Mouse (Mus musculus) small intestine, adult 2 months (tissue): ENCODE data around the gene Gucy2d. TPM values are rescaled to one million over a fixed set of nuclear protein-coding genes. Genes with fewer than 3 reads are reported as not detected.

ENCODE experiments used
- H3K27ac ChIP-seq: fragments of 200-500 bp; 2 replicates; pipeline ENCODE4 v1.5.1; 2012; ENCODE audit warnings: low read depth, low read length, control low read depth, inconsistent platforms; ENCODE audit not compliant: insufficient read depth
- H3K27me3 ChIP-seq: fragments of 200-500 bp; 2 replicates; pipeline ENCODE4 v1.6.1; 2012; ENCODE audit warnings: mild to moderate bottlenecking, moderate library complexity, low read length, inconsistent platforms; ENCODE audit not compliant: control insufficient read depth, insufficient read depth
- H3K36me3 ChIP-seq: fragments of 200-500 bp; 2 replicates; pipeline ENCODE4 v1.6.1; 2012; ENCODE audit warnings: mild to moderate bottlenecking, low read length, control low read depth, inconsistent platforms; ENCODE audit not compliant: control insufficient read depth, insufficient read depth
- H3K4me1 ChIP-seq: fragments of 200-500 bp; 2 replicates; pipeline ENCODE4 v1.6.1; 2012; ENCODE audit warnings: low read length, inconsistent platforms, mixed read lengths; ENCODE audit not compliant: control insufficient read depth, insufficient read depth, insufficient read length
- H3K4me3 ChIP-seq: fragments of 200-500 bp; 2 replicates; pipeline ENCODE4 v1.5.1; 2012; ENCODE audit warnings: low read depth, mild to moderate bottlenecking, control low read depth, inconsistent platforms, low read length, moderate library complexity
- CTCF ChIP-seq: fragments of 200-500 bp; IDR thresholded peaks from 2 replicates; pipeline ENCODE4 v1.5.1; 2012; ENCODE audit warnings: low read depth, mild to moderate bottlenecking, control low read depth, inconsistent platforms, low read length, moderate library complexity, mixed read lengths; ENCODE audit not compliant: insufficient replicate concordance, insufficient read length; ENCODE audit errors: extremely low read depth
- POLR2A ChIP-seq: fragments of 200-500 bp; IDR thresholded peaks from 2 replicates; pipeline ENCODE4 v1.6.1; 2012; ENCODE audit warnings: low read depth, mild to moderate bottlenecking, control low read depth, inconsistent platforms, low read length, moderate library complexity
- WGBS: fragments of 180-500 bp; shearing (Covaris S2); methylation state at CpG from one replicate; pipeline ENCODE4 v1.1.7; 2018; 5-methylcytosine and 5-hydroxymethylcytosine counted together
- polyA plus RNA-seq: library from polyadenylated mRNA; depleted of rRNA; stranded (reverse); fragments of >200 nt; gene quantifications from 2 replicates; pipeline ENCODE4 v1.2.3, GENCODE M21; 2012

Gene Gucy2d
- polyA plus RNA-seq, 1 experiment: not detected

DNA sequence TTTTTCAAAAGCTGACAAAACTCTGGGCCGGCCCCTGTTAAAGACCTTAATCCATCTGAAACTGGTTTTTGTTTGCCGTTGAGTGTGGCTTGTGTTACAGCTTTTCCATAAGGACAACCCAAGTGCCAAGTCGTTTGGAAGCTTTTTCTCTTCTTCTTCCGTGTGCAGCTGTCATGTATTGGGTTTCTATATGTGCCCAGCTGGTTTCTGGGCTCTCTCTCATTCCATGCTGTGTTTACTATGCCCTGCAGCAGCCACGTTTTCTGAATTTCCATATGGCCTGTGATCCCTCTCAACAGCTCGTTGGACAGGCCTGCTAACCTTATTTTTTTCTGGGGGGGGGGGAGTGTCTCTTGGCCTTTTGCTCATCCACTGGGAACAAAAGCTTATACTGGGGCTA is 15.8 kb upstream of the Gucy2d start:
- WGBS: 80% methylated on average over 6 of the region's 6 CpGs
- no peak overlapping the region for H3K27ac ChIP-seq
- H3K4me3 ChIP-seq: no peak overlapping the region
- H3K27me3 ChIP-seq: no peaks in the 10 kb centered on the region
- no peak for TF ChIP-seq CTCF
- TF ChIP-seq POLR2A: no peak
- H3K36me3 ChIP-seq: no peaks in the 10 kb centered on the region
- H3K4me1 ChIP-seq: peaks cover 6% of the 10 kb centered on the region; the same call in 1 of the 2 replicates

DNA sequence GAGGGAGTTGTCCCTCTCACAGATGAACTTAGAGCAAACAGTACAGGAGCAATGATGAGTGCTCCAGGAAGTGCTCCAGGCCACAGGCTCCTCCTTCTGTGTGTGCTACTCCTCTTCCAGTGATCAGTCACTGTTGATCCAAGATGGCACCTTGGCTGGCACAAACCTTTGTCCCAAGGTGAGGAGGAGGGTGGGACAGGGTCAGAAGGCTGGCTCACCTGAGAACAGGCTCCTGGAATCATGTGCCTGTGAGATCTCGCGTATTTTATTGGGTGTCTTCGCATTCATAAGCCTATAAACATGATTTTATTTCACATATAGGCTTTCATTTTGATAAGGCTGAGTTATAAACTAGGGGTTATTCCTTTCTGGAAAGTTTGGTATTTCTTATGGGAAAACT is 14.7 kb upstream of the Gucy2d start:
- WGBS: 45% methylated on average over 3 of the region's 3 CpGs
- Histone ChIP-seq H3K27ac (no peak overlapping the region), H3K27me3 (no peaks in the 10 kb centered on the region), H3K36me3 (no peaks in the 10 kb centered on the region), H3K4me3 (no peak overlapping the region), H3K4me1 (peaks cover 6% of the 10 kb centered on the region; the same call in 1 of the 2 replicates)
- TF ChIP-seq POLR2A (no peak), CTCF (no peak)

DNA sequence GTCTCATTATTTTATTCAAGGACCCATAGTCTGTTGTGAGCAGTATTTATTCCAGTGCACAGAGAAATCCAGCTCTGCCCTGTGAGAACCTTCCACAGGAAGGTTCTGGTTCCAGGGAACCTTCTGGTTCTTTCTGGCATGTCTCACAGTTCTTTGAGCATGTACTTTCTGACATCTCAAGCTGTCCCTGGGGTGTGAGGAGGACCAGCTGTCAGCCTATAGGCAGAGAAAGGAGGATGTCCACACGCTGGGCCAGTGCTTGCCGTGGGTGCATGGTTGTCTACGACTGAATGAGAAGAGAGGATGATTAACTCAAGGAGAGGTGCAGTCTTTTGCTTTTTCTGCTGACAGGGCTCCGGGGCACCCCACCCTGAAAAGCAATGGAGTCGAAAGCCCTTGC is 13.6 kb upstream of the Gucy2d start:
- Histone ChIP-seq H3K4me3 (no peak overlapping the region), H3K4me1 (peaks cover 6% of the 10 kb centered on the region; the same call in 1 of the 2 replicates), H3K27me3 (no peaks in the 10 kb centered on the region), H3K27ac (0 out of 2 replicates have a peak overlapping the region, but pooled peaks have one; percentile 40), H3K36me3 (no peaks in the 10 kb centered on the region)
- TF ChIP-seq CTCF (no peak), POLR2A (no peak)
- 79% methylated on average over 5 of the region's 5 CpGs for WGBS

DNA sequence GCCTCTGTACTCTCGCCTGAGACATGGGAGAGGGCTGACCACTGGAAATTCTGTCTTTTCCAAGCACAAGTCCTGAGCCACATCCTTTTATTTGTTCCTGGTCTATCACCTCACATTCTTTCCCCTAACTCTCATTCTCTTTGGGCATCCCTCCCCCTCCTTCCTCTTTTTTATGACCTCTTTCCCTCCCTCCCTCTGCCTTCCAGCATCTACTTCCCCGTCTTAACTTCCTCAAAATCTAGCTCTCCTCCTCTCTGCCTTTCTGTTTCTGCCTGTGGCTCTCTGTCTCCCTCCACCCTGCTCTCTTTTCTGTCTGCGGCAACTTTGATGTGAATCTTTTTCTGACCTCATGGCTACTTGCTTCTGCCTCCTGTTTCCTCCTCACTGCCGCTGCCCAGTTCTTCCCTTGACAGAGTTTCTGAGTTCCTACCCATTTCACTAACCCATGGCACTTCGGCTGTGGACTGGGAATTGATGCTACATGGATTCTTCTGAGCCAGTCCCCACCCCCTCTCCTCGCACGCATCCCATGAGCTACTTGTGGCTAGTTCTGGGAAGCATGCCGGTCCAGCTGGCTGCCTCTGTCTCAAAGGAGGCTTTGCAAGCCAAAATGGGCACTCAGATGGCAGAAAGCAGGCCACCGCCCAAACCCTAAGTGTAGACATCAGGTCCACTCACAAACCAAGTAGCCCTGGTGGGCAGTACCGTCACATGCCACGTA is 12.9 kb upstream of the Gucy2d start:
- TF ChIP-seq POLR2A (no peak), CTCF (no peak)
- 74% methylated on average over 11 of the region's 11 CpGs for WGBS
- Histone ChIP-seq H3K36me3 (no peaks in the 10 kb centered on the region), H3K4me1 (peaks cover 6% of the 10 kb centered on the region; the same call in 1 of the 2 replicates), H3K27me3 (no peaks in the 10 kb centered on the region), H3K4me3 (no peak overlapping the region), H3K27ac (no peak overlapping the region)

DNA sequence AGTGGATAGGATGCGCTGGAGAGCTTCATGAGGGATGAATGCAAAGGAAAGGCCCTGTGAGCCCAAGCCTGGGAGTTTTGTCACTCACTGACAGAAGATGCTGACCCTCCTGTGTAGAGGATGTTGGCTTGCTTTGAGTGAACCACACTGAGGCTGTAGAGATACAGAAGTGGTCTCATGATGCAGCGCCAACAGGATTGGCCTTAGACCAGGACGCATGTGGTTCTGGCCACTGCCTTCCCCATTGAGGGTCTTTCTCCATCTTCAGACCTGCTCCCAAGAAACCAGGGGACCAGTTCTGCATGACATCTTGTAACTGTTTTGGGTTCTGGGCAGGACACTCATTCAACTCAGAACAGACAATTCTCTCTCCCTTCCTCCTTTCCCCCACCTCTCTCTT is 10.6 kb upstream of the Gucy2d start:
- Histone ChIP-seq H3K4me3 (no peak overlapping the region), H3K27ac (no peak overlapping the region), H3K36me3 (no peaks in the 10 kb centered on the region), H3K27me3 (no peaks in the 10 kb centered on the region), H3K4me1 (peaks cover 6% of the 10 kb centered on the region; the same call in 1 of the 2 replicates)
- TF ChIP-seq POLR2A (no peak), CTCF (no peak)
- 96% methylated on average over 3 of the region's 3 CpGs for WGBS

DNA sequence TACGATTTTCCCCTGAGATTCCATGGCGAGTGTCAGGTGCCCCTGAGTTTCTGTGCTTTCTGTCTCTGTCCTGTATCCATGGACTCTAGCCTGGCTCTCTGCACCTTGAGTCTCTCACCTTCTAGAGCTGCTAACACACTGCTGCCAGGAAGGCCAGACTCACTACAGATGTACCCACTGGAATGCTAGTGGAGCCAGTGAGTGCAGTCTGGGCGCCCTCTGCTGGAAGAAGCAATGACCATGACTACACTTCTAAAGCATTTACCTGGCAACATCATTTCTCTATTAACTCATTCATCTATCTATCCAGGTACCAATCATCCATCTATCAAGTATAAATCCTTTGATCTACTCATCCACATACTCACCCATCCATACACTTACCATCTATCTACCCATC is 9.4 kb upstream of the Gucy2d start:
- no peak overlapping the region for H3K27ac ChIP-seq
- WGBS: 59% methylated on average over 3 of the region's 3 CpGs
- H3K4me1 ChIP-seq: peaks cover 6% of the 10 kb centered on the region; the same call in 1 of the 2 replicates
- no peaks in the 10 kb centered on the region for H3K36me3 ChIP-seq
- H3K27me3 ChIP-seq: no peaks in the 10 kb centered on the region
- TF ChIP-seq CTCF: peak; percentile 82; the same call in 1 of the 2 replicates
- TF ChIP-seq POLR2A: no peak
- no peak overlapping the region for H3K4me3 ChIP-seq

DNA sequence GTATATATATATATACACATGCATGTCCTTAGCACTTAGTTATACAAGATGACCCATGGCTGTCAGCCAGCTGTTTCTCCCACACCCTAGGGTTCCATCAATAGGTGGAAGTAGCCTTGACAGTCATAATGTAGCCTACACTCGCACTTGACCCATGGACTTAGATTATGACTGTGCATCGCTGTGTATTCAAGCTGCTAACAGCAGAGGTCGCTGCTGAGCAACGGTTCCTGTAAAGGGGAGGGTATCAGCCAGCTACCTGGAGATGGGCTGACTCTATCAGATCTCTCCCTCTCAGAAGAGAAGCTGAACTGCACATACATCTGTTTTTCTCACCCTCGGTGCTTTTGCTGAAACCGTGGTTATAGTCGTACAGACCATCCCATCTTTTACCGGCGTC is 2.6 kb upstream of the Gucy2d start:
- TF ChIP-seq CTCF (peak; percentile 71; the same call in 1 of the 2 replicates), POLR2A (no peak)
- 31% methylated on average over 9 of the region's 9 CpGs for WGBS

More for the DNA sequence above, 2.6 kb upstream of the Gucy2d start:
- H3K4me3 ChIP-seq: no peak overlapping the region
- H3K27ac ChIP-seq: no peak overlapping the region
- H3K36me3 ChIP-seq: no peaks in the 10 kb centered on the region
- no peaks in the 10 kb centered on the region for H3K4me1 ChIP-seq
- H3K27me3 ChIP-seq: no peaks in the 10 kb centered on the region
